Mouse (Mus musculus) mature B cell (primary cell): Measurements from ENCODE around the gene Zfp775.

Experiments
- in situ Hi-C: fragments of 300-500 bp; cut with MboI; formaldehyde crosslinking; loops from 2 replicates; pipeline ENCODE4 v1.14.3; 2019

The Zfp775 gene

DNA sequence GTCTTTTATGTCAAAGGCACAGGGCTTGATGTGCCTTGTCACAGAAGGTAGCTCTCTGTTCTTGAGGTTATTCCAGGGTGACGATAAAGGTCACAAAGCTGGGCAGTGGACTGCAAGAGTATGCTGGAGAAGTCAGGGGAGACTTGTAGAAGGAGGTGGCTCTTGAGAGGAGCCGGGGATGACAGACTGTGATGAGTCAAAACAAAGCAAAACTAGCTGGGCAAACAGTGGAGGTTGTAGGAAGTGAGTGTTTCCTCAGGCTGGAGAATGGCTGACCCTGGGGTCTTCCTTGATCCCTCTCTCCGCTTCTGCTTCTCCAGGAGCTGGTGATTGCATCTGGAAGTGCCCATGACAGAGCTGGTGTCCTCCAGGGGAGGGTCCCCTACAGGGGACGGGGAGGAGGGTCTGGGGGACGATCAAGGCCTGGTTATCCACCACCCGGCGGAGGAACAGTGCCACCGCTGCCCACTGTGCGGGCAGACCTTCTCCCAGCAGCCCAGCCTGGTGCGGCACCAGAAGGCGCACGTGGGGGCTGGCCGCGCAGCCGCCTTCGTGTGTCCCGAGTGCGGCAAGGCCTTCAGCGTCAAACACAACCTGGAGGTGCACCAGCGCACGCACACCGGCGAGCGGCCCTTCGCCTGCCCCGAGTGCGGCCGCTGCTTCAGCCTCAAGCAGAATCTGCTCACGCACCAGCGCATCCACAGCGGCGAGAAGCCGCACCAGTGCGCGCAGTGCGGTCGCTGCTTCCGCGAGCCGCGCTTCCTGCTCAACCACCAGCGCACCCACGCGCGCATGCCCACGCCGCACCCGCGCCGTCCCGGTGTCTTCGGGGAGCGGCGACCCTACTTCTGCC lies 27.2 kb downstream of the Zfp775 start:
- in situ Hi-C loops: loop anchor here (25.0 kb wide), 1 partner anchor 442 kb away; no protein-coding TSS in a partner anchor

DNA sequence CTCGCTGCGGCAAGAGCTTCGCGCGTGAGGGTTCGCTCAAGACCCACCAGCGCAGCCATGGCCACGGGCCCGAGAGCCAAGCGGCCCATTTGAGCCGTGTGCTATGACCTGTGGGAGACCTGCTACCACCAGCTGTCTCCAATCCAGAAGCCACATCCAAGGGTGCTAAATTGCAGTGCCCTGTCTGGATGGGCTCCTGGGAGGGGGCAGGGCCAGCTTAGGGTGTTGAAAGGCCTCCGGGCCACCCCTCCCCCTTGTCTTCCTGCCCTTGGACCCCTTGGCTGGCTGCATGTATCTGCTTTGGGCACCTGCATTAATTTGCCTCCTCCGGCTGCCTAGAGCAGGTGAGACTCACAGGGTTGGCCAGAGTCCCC lies 27.8 kb downstream of the Zfp775 start:
- in situ Hi-C loops: loop anchor here (25.0 kb wide), 1 partner anchor 442 kb away; no protein-coding TSS in a partner anchor

DNA sequence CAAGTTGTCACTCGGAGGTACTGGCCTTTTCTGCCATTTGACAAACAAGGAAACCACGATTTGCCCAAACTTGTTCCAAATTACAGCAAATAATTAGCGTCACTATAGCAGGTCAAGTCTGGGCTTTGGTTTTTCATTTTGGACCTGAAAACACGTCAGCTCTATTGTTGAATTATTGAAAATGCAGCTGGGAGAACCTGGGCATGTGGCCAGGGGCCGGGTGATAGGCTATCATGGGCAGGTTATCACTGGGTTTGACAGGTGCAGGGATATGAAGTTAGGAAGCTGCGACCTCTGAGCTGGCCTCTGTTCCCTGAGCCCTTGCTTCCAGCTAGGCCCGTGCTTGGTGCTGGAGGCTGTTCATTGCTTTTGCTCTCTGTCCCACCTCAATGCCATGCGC lies 29.0 kb downstream of the Zfp775 start:
- in situ Hi-C loops: loop anchor here (25.0 kb wide), 1 partner anchor 444 kb away; no protein-coding TSS in a partner anchor

DNA sequence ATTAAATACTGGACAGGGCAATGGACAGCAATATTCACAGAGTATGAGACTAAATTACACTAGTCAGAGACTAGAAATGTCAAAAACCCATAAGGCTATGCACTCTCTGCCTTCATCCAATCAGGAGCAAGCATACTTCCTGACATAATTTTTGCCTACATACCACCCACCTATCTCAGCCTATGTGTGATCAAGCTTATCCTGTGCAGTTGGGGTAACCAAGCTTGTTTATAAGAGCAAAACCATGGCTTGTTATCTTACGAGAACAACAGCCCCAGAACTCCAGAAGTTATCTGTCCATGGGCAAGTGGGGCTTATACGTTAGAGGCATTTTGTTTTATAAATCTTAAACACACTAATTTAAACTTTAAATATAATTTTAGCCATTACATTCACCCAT lies 33.2 kb downstream of the Zfp775 start:
- in situ Hi-C loops: loop anchor here (25.0 kb wide), 1 partner anchor 448 kb away; no protein-coding TSS in a partner anchor

DNA sequence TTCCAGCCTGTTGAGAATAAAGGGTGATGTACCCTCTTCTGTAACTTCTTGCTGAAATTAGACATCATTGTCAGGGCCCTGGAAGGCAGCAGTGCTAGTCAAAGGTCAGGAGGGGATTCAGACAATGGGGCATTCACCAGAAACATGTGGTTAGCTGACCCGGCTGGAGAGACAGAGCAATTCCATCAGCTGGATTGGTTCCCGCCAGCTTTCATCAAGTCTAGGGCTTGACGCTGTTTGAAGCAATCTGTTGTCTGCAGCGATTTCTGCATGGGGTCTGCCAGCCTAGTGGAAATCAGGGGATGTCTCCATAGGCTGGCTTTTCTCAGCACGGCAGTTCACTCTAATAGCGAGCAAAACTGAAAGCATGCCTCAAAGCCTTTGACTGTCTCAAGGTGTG lies 34.7 kb downstream of the Zfp775 start:
- in situ Hi-C loops: loop anchor here (25.0 kb wide), 1 partner anchor 449 kb away; no protein-coding TSS in a partner anchor

DNA sequence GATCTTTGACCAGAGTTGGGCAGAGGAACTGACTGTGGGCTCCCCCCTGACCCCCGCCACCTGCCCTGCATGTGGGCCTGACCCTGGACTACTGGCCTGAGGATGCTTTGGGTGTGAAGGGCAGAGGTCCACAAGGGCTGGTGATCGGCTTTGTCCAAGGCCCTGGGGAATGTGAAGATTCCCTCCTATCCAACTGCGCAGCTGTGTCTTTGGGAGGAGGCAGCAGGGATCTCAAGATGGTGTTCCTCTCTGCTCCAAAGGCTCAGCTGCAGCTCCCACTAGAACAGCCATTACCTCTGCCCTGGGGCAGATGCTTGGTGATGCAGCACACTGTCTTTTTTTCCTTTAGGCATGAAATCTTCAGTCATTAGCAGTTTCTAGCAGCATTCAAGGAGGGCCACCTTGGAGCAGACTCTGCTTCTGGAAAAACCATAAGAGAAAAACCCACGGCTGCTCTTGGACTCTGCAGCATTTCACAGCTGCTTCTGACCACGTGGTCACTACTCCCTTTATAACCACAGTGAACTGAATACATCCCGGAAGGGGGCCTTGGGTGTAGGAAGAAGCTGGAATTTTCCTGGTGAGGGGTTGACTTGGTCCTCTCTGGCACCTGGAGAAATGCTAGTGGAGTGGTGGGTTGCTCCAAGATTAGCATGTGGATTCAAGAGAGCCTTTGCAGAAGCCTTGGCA lies 36.1 kb downstream of the Zfp775 start:
- in situ Hi-C loops: loop anchor here (25.0 kb wide), 1 partner anchor 451 kb away; no protein-coding TSS in a partner anchor

DNA sequence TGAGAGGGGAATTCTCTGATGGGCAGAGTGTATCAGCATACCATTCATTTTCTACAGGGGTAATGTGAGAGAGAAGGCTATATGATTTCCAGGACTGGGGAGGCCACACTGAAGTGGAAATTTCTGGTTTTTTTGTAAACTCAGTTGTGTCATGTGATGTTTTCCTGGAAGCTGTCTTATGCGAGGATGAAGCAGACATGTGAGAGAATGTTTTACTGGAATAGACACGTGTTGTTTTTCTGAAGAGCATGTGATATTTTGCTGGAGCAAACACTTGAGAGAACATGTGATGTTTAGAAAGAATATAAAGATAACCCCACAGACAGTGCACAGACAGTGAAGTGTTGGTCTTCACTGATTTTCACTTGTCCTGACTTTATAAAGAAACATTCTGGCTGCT lies 36.7 kb downstream of the Zfp775 start:
- in situ Hi-C loops: loop anchor here (25.0 kb wide), 1 partner anchor 451 kb away; no protein-coding TSS in a partner anchor

DNA sequence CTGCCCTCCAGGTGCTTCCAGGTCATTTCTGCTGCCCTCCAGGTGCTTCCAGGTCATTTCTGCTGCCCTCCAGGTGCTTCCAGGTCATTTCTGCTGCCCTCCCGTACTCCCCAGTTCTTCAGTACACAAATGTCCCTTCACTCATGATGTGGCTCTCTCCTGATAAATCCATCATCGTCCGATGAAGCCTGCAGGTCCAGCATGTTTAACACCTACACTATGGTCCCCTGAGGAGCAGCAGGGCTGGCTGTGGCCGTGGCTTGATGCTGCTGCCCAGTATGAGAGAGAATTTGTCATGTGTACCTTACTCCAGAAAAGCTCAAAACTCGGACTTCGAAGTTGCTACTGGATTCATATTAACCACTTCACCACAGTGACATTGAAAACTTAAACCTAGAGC lies 39.5 kb downstream of the Zfp775 start:
- in situ Hi-C loops: loop anchor here (25.0 kb wide), 1 partner anchor 454 kb away; no protein-coding TSS in a partner anchor

DNA sequence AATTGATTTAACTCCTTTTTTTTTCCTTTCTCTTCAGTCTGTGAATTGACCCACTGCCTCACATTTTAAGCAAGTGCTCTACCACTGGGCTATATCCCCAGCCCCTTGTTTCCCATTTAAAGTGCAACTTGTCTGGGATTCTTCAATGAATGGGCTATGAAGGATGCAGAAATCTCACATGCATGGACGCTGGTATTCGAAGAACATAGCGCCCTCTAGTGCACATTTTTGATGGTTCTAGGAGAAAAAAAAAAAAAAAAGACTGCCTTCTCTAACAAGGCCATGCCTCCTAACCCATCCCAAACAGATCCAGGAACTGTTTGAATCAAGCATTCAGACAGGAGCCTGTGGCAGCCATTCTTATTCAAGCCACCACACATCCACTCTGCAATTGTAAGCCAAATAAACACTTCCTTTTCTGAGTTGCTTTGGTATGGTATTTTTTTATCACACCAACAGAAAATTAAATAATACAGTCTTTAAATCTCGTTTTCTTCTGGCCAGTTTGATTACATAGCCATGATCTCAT lies 41.0 kb downstream of the Zfp775 start:
- in situ Hi-C loops: loop anchor here (25.0 kb wide), 1 partner anchor 456 kb away; no protein-coding TSS in a partner anchor

DNA sequence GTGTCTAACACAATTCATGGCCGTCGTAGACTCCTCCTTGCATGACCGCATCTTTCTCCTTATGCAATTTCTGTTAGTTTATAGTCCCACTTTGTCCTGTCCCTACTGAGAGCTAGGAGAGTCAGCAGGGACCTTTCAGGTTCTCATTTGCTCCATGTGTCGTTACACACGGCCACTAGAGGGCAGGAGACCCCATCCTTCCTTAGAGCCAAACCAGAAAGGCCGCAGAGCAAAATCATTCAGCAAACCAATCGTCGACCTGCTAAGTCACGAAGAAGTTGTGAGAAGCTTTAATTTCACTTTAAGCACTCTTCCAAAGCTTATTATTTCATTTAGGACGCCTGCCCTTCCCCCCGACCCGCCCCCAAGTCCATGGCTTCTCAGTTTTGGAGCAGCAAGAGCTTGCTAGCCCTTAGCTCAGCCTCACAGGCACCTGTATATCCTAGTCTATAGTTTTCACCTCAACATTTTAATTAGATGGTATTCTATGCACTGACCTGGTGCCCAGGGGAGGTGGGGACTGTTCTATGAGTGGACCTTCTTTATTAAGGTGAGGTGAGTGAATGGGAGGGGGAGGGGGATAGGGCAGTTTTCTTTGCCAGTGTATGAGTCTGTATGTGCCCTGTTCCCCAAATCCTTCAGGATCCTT lies 43.9 kb downstream of the Zfp775 start:
- in situ Hi-C loops: loop anchor here (5.0 to 25.0 kb wide), 3 partner anchors 47 to 458 kb away; partner anchors contain the start of gene Gimap3

DNA sequence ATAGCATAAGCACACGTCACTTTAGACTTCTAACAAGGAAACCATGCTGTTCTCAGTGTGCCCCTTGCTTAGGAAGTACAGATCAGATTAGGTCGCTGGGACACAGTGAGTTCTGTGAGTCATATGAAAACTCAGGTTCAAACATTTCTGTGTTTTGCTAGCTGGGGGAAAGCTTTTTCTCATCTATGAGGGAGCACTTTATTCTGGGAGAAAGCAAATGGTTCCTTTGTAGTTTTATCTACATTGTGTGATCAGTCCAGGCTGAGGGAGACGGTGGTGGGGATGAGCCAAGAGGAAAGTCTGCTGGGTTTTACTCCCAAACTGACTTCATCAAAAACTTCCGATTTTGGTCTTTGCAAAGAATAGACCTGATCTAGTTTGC lies 44.4 kb downstream of the Zfp775 start:
- in situ Hi-C loops: loop anchor here (5.0 to 25.0 kb wide), 3 partner anchors 46 to 459 kb away; partner anchors contain the start of gene Gimap3

DNA sequence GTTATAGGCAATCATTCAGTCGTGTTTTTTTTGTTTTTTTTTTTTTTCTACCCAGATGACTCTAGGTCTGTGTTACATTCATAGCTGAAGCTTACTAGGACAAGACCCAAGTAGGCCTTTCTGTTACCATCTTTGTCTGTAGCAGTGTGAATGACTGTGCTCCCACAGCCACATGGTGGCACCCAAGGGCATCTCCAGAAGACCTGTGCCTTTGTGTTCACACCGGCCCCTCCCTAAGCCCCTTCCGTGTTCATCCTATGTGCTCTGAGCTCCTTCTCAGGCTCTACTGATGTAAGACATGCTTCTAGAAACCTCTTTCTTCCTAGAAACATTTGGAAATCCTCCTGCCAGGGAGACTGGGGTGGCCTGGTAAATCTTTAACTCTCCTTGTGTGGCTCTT lies 45.1 kb downstream of the Zfp775 start, which contains the start of gene Gimap8:
Gene Gimap8 (plus strand): TSS at position 240 of the 400 bp plus-strand sequence.
- in situ Hi-C loops: loop anchor here (5.0 to 25.0 kb wide), 3 partner anchors 45 to 460 kb away; partner anchors contain the start of gene Gimap3

DNA sequence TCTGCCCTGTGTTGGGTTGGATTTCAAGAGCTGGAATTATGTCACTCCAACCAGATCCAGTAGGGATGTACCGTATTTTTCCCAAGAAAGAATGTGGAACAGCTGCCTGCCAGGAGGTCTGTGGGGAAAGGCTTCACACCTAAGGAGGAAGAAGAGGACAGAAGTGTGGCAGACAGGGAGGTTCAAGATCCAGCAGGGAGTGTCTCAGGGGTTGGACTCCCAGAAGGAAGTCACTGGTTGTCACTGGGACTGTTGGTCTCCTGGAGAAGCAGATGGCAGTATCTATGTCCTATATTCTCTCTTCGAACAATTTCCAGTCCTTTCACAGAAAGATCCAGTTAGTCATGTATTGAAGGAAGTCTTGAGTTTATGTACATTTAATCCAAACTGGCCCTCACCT lies 45.7 kb downstream of the Zfp775 start:
- in situ Hi-C loops: loop anchor here (5.0 to 25.0 kb wide), 3 partner anchors 45 to 460 kb away; partner anchors contain the start of gene Gimap3

DNA sequence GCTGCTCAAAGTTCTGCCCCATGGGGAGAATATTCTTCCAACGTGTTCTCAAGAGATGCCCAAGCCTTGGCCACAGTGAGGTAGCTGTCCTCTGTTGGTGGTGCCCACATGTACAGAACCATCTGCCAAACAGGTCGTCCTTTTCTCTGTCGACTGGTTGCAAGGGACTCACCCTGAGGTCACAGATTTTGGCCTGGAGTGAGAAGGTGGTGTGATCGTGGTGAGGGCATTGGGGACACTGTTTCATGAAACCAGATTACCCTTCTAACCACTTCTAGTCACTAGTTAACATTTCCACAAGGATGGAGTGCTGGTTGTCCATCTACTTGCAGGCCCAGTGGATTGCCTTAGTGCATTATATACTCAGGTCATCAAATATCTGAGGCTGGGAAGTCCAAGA lies 46.9 kb downstream of the Zfp775 start:
- in situ Hi-C loops: loop anchor here (5.0 to 25.0 kb wide), 3 partner anchors 44 to 461 kb away; partner anchors contain the start of gene Gimap3

DNA sequence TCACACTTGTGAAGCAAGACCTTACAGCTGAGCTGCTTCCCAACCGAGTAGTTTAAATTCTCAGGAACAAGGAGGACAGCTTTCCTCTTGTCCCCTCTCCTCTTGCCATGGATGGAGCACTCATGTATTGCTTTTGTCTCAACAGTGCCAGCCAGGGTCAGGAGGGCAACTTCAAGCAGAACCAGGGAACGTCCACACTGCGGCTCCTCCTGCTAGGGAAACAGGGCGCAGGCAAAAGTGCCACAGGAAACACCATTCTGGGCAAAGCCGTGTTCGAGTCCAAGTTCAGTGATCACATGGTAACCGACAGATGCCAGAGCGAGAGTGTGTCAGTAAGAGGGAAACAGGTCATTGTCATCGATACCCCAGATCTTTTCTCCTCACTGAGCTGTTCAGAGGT lies 48.2 kb downstream of the Zfp775 start:
- in situ Hi-C loops: no loop called here

DNA sequence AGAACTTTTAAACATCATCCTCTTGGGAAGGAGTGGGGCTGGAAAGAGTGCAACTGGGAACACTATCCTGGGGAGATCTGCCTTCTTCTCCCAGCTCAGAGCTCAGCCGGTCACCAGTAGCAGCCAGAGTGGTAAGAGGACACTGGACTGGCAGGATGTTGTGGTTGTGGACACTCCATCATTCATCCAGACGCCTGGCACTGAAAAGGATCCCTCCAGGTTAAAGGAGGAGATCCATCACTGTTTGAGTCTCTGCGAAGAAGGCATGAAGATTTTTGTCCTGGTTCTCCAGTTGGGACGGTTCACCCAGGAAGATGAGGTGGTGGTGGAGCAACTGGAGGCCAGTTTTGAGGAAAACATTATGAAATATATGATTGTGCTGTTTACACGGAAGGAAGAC lies 56.9 kb downstream of the Zfp775 start:
- in situ Hi-C loops: no loop called here

DNA sequence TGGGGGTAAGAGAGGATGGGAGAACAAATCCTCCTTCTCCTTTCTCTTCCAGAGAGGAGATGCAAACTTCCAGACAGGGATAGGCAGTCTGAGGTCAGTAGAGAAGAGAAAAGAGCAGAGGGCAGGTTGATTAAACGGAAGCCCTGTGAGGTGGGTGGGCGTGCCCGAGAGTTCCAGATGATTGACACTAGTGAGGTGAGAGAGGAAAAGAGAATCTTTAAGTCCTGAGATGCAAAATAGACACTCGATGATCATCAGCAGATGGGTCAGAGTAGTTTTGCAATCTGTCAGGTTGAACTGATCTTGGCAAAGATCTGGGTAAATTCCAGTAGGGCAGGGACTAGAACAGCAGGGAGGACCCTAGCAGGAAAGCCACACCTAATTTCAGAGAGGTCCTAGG lies 62.9 kb downstream of the Zfp775 start:
- in situ Hi-C loops: no loop called here

DNA sequence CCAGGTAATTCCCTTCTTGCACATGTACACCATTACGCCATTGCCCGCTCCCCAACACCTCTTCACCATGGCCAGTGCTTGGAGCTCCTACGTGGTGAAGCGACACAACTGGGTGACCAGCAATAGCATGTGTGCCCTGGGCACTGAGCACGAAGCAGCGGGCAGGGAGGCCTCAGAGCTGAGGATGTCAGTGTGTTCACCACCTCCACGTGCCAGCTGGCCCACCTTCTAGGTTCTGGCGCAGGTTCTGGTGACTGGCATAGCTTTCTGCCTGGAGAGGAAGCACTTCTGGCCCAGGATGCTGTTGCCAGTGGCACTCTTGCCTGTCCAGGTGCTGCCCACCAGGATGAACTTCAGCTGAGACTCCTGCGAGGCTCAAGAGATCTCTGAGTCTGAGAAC lies 63.6 kb downstream of the Zfp775 start:
- in situ Hi-C loops: no loop called here

DNA sequence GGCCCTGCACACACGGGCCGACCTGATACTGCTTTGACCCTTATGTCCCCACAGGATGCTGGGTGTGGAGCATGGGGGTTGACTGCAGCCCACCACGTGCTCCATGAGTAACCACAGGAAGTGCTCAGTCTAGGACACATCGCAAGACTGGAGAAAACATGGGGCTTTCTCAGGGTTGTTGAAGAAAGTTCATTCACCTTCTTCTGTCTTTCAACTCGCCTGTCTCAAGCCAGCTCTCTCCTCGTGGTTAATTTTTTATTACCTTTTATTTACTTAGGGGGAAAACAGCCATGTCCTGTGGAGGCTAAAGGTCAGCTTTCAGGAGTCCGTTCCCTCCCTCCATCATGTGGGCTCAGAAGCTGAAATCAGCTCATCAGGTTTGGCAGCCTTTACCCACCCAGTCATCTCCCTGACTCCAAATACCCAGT lies 64.3 kb downstream of the Zfp775 start:
- in situ Hi-C loops: no loop called here

DNA sequence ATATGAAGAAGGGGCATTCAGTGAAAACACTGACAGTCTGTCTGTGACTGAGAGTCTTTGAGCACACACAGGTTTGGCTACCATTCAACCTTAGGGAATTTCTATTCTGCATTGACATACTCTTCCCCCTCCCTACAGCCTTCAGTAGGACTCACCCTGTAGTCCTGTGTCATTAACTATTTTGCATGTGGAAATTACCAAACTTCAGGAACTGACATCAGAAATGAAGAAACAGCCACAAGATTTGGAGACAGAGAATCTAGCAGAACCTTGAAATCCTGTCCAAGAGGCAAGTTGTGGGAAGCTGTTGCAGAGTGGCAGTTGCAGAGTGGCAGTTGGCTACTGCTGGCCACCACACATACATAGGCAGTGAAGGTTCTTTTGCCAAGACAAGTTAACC lies 66.2 kb downstream of the Zfp775 start:
- in situ Hi-C loops: no loop called here

DNA sequence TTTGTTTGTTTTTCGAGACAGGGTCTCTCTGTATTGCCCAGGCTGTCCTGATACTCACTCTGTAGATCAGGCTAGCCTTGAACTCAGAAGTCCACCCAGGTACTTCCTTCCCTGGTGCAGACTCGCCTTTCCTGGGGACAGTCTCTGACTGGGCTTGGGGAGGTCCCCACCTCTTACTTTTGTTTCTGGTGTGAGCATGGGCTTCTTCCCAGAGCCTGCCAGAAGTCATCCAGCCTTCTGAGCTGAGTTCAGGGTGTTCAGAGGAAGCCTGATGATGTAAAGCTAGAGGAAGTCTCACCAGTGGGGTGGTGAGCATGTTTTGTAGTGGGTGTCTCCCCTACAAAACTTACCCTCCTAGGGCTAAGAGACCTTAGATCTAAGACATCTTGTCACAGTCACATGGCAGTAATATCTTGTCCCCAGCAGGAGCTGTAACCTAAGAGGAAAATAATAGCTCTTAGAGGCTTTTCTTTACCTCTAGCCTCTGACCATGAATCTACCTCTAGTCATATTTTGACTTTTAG lies 67.6 kb downstream of the Zfp775 start:
- in situ Hi-C loops: no loop called here
